Mouse (Mus musculus) urinary bladder, postnatal 25 days (tissue): ENCODE measurements around the gene Fam129a.
"Not testable (repeated sequence)": the region's sequence is repeated elsewhere in the genome, so short reads cannot be mapped to it uniquely, and the experiment has no call there.

Experiments used
- DNase-seq: peaks from one replicate; pipeline ENCODE4 v3.0.0; 2022; ENCODE audit warnings: low spot score

Gene Fam129a

GRCm38 (mm10) chr1:151741199-151741621 lies 170.2 kb downstream of the Fam129a start:
- DNase-seq: no peak

- DNase-seq: not testable (repeated sequence)
Observed at GRCm38 (mm10) chr1:151749894-151750293, 178.9 kb downstream of the Fam129a start.

GRCm38 (mm10) chr1:151752946-151753345 lies 182.0 kb downstream of the Fam129a start:
- no peak for DNase-seq

- DNase-seq: no peak
Observed at GRCm38 (mm10) chr1:151753374-151753929, 182.5 kb downstream of the Fam129a start.

GRCm38 (mm10) chr1:151754028-151754489 lies 183.1 kb downstream of the Fam129a start:
- DNase-seq: no peak

- DNase-seq: peak; percentile 91
Observed at GRCm38 (mm10) chr1:151754881-151755659, 184.1 kb downstream of the Fam129a start, which contains the start of gene Edem3. Edem3 (plus strand) TSS chr1:151755371.

- no peak for DNase-seq
Observed at GRCm38 (mm10) chr1:151755660-151756424, 184.9 kb downstream of the Fam129a start.

GRCm38 (mm10) chr1:151756425-151756728 lies 185.4 kb downstream of the Fam129a start:
- no peak for DNase-seq

- no peak for DNase-seq
Observed at GRCm38 (mm10) chr1:151758301-151758700, 187.3 kb downstream of the Fam129a start.

- no peak for DNase-seq
Observed at GRCm38 (mm10) chr1:151758991-151759390, 188.0 kb downstream of the Fam129a start.

- no peak for DNase-seq
Observed at GRCm38 (mm10) chr1:151764236-151764635, 193.2 kb downstream of the Fam129a start.

GRCm38 (mm10) chr1:151766166-151766565 lies 195.2 kb downstream of the Fam129a start:
- DNase-seq: no peak

GRCm38 (mm10) chr1:151766976-151767654 lies 196.1 kb downstream of the Fam129a start:
- DNase-seq: no peak

- DNase-seq: no peak
Observed at GRCm38 (mm10) chr1:151769200-151769913, 198.4 kb downstream of the Fam129a start.
